Mouse (Mus musculus): ENCODE results near the gene Naip2. TPM values are rescaled to one million over a fixed set of nuclear protein-coding genes. Genes with fewer than 3 reads are reported as not detected.

The Naip2 gene
- 5.2 TPM for polyA plus RNA-seq (2014; fragmentation: Illumina TruSeq; extraction: RNeasy Lipid Tissue Mini Kit (QIAGEN cat#74804); ENCODE audit: low read depth, low replicate concordance)

GRCm38 (mm10) chr13:100201659-100202333, at the start of gene Naip2:
Naip2 (minus strand) TSS chr13:100202092.

GRCm38 (mm10) chr13:100246223-100246622, 44.3 kb upstream of the Naip2 start, which contains the start of gene Naip5:
Naip5 (minus strand) TSS chr13:100246323.

DNA sequence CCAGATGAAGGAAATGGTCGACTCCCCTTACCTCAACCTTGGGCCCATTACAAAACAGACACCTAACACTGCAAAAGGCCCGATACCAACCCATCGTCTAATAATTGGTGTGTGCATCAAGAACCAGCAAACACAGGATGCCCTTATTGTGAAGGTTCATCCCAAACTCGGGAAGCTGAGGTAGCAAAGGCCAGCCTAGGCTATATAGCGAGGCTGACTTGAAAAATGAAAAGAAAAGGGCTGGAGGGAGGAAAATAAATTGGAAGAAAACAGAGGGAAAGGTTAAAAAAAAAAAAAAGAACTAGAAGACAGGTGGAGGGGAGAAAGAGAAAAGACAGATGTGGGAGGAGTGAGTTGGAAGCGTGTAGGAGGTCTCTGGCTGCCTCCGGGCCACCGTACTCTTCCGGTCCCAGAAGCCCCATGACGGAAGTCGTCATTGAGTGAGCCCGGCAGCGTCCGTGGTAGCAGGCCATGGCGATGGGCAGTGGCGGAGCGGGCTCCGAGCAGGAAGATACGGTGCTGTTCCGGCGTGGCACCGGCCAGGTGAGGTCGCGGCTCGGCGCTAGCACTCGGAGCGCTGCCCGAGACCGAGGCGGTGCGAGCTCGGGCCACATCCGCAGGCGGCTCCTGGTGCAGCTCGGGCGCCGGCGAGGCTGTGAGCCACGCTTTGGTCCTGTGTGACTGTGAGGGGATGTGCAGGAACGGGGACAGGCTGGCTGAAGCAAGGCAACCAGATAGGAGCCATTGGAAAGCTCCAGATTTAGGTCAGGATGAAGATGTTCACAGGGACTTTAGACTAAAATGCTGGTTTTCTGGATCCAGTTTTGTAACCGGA, 77.3 kb downstream of the Naip2 start, which contains the start of gene Smn1:
TSS of gene Smn1 (plus strand) at position 430 of the 835 bp plus-strand sequence.

GRCm38 (mm10) chr13:100107652-100108472, 94.0 kb downstream of the Naip2 start, which contains the start of gene Serf1:
Serf1 (plus strand) TSS chr13:100108012.

GRCm38 (mm10) chr13:100103748-100104254, 98.1 kb downstream of the Naip2 start, which contains the start of gene Bdp1:
Bdp1 (minus strand) TSS chr13:100104070.

Other genes with a start within 250 kb of the Naip2 start
- 87.1 TPM for gene Mccc2, start 186.5 kb downstream of the Naip2 start, polyA plus RNA-seq (2014; fragmentation: Illumina TruSeq; extraction: RNeasy Lipid Tissue Mini Kit (QIAGEN cat#74804); ENCODE audit: low read depth, low replicate concordance)
- gene Bdp1, start 98.0 kb downstream of the Naip2 start, polyA plus RNA-seq (2014; fragmentation: Illumina TruSeq; extraction: RNeasy Lipid Tissue Mini Kit (QIAGEN cat#74804); ENCODE audit: low read depth, low replicate concordance) = 50.9 TPM
- gene Serf1, start 94.1 kb downstream of the Naip2 start, polyA plus RNA-seq (2014; fragmentation: Illumina TruSeq; extraction: RNeasy Lipid Tissue Mini Kit (QIAGEN cat#74804); ENCODE audit: low read depth, low replicate concordance) = 120 TPM
- 54.2 TPM for gene Smn1, start 77.2 kb downstream of the Naip2 start, polyA plus RNA-seq (2014; fragmentation: Illumina TruSeq; extraction: RNeasy Lipid Tissue Mini Kit (QIAGEN cat#74804); ENCODE audit: low read depth, low replicate concordance)
- 37.0 TPM for gene Naip5, start 44.2 kb upstream of the Naip2 start, polyA plus RNA-seq (2014; fragmentation: Illumina TruSeq; extraction: RNeasy Lipid Tissue Mini Kit (QIAGEN cat#74804); ENCODE audit: low read depth, low replicate concordance)
- gene Naip6, start 115.6 kb upstream of the Naip2 start, polyA plus RNA-seq (2014; fragmentation: Illumina TruSeq; extraction: RNeasy Lipid Tissue Mini Kit (QIAGEN cat#74804); ENCODE audit: low read depth, low replicate concordance) = 0.87 TPM